Mouse (Mus musculus) neural tube, embryonic 15.5 days (tissue): ENCODE data around the gene Gm45799. TPM values are rescaled to one million over a fixed set of nuclear protein-coding genes. Genes with fewer than 3 reads are reported as not detected.

Experiments
- ATAC-seq: fragments of 200-750 bp; cut with Nextera tagmentation; 2 replicates; pipeline ENCODE4 v1.8.0; 2017; ENCODE audit warnings: mild to moderate bottlenecking, moderate TSS enrichment, moderate library complexity; ENCODE audit not compliant: low FRiP score
- H3K27ac ChIP-seq: fragments of 300-500 bp; sonication (generic); replicated peaks from 2 replicates; pipeline ENCODE4 v1.5.1; 2015; ENCODE audit warnings: mild to moderate bottlenecking, inconsistent platforms
- H3K27me3 ChIP-seq: fragments of 300-500 bp; sonication (generic); replicated peaks from 2 replicates; pipeline ENCODE4 v1.6.1; 2015; ENCODE audit warnings: inconsistent platforms
- H3K36me3 ChIP-seq: fragments of 300-500 bp; sonication (generic); 2 replicates; pipeline ENCODE4 v1.6.1; 2015; ENCODE audit warnings: inconsistent platforms
- H3K4me1 ChIP-seq: fragments of 300-500 bp; sonication (generic); 2 replicates; pipeline ENCODE4 v1.6.1; 2015; ENCODE audit warnings: inconsistent platforms
- H3K4me2 ChIP-seq: fragments of 300-500 bp; sonication (generic); 2 replicates; pipeline ENCODE4 v1.6.1; 2015; ENCODE audit warnings: inconsistent platforms, mild to moderate bottlenecking, moderate library complexity
- H3K4me3 ChIP-seq: fragments of 300-500 bp; sonication (generic); replicated peaks from 2 replicates; pipeline ENCODE4 v1.5.1; 2015; ENCODE audit warnings: mild to moderate bottlenecking, inconsistent platforms
- H3K9ac ChIP-seq: fragments of 300-500 bp; sonication (generic); replicated peaks from 2 replicates; pipeline ENCODE4 v1.6.1; 2015; ENCODE audit warnings: mild to moderate bottlenecking, inconsistent platforms
- H3K9me3 ChIP-seq: fragments of 300-500 bp; sonication (generic); replicated peaks from 2 replicates; pipeline ENCODE4 v1.6.1; 2016; ENCODE audit warnings: inconsistent platforms
- WGBS: fragments of 180-500 bp; shearing (Covaris S2); methylation state at CpG from one replicate; pipeline ENCODE4 v1.1.7; 2015; ENCODE audit warnings: mixed read lengths; 5-methylcytosine and 5-hydroxymethylcytosine counted together
- polyA plus RNA-seq: library from polyadenylated mRNA; unstranded; fragments of >200 nt; fragmentation: Nextera tagmentation; extraction: Ambion mirVana; gene quantifications from 2 replicates; pipeline ENCODE4 v1.2.1, GENCODE M21; 2015

Gene Gm45799
- polyA plus RNA-seq, 1 experiment from 2014 or later, result 16.6 TPM

DNA sequence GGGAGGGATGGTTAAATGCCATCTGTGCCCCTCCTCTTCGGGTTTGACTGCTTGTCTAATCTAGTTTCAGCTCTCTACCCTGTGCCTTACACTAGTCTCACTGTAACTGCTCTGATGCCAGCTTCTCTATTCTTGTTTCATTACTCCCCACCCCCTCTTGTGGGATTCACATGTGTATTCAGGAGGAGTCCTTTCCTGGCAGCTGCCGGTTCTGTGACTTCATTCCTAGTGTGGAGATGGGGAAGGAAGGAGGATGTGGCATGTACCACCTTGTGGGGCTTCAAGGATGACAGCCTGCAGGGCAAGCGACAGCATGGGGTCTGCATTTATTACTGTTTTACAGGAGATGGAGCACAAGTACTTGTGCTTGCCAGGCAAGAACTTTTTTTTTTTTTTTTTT, 1.6 kb downstream of the Gm45799 start:
- 48% methylated on average over 3 of the region's 3 CpGs for whole genome bisulfite sequencing
- Histone ChIP-seq H3K9me3 (no peaks in the 10 kb centered on the region), H3K4me2 (peak overlapping the region; percentile 98), H3K9ac (no peak overlapping the region), H3K36me3 (peaks cover 27% of the 10 kb centered on the region), H3K4me1 (peaks cover 37% of the 10 kb centered on the region), H3K4me3 (0 out of 2 replicates have a peak overlapping the region, but pooled peaks have one; percentile 56), H3K27ac (no peak overlapping the region), H3K27me3 (no peaks in the 10 kb centered on the region)
- ATAC-seq, result no peak

DNA sequence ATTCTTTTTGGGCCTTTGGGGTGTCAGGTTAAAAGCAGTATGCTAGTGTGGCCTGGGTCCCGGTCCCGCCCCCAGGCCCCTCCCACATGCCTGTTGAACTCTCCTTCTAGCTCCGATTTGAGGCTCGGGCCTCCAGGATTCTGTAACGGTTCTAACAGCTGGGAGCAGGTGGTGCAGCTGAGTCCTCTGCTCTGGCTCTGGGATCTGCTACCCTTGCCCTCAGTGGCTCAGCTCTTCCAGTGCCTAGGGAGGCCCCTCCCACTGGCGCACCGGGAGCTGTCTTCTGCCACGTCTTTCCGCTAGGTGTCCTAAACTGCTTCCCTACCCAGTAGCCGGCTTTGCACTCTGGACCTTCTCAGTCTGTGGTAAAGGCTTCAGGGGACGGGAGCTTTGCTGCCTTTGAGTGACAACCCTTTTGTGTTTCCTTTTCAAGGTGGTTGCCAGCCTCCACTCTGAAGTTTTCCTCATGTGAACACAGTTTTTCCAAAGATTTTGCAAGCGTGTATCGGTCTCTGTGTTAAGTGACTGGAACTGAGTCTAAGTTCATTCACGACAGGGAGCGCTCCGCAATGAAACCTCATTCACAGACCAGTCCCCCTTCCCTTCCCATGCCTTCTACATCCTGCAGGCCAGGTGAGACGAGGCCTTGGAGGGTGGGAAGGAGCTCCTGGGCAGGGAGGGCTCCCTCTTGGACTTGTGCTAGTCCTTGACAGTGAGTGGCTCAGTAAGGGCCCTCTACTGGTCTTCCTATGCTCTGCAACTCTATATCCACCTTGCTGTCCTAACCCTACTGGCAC, 10.5 kb downstream of the Gm45799 start, which contains the start of gene Dnhd1:
Gene Dnhd1, plus strand, starts transcription at position 189 of the 797 bp plus-strand sequence.
- Histone ChIP-seq H3K27ac (peak within 1 kb of the TSS; percentile 28; the same call in 1 of the 2 replicates), H3K9me3 (no peaks in the 10 kb centered on the region), H3K4me3 (peak within 1 kb of the TSS; percentile 40), H3K4me1 (peaks cover 11% of the 10 kb centered on the region), H3K27me3 (no peaks in the 10 kb centered on the region), H3K4me2 (peak within 1 kb of the TSS; percentile 82), H3K9ac (peak within 1 kb of the TSS; percentile 46), H3K36me3 (no peaks in the 10 kb centered on the region)
- 2% methylated on average over 17 of the region's 17 CpGs for WGBS
- peak; percentile 93 for ATAC-seq

DNA sequence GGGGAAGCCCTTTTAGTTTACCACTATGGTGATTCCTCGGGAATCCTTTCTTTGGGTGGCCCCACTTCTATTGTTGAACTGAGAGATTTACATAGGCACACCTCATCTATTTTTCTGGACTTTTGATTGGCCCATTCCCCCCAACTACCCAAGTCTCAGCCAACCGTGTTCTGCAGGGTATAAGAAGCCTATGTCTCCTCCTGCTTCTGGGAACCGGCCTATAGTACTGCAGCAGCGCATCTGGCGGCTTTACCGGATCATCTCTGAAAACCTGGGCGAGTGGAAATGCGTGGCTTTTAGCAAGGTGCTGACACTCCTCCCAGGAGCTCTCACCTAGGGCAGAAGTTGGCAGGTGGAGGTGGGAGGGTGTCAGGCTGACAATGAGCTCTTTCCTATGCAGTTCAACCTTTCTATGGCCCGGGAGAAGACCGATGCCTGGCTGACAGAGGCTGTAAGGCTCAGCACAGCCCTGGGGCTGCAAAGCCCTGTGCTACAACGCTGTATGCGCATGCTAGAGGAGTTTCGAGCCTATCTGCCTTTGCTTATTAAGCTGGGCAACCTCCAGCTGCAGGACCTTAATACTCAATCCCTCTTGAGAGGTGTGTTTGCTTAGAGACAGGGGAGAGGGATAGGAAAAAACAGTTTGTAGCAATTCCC, 45.3 kb downstream of the Gm45799 start:
- ATAC-seq, result no peak
- no peak overlapping the region for H3K27ac ChIP-seq
- H3K27me3 ChIP-seq, result no peaks in the 10 kb centered on the region
- H3K4me3 ChIP-seq, result no peak overlapping the region
- no peaks in the 10 kb centered on the region for H3K4me1 ChIP-seq
- no peaks in the 10 kb centered on the region for H3K9me3 ChIP-seq
- no peak overlapping the region for H3K9ac ChIP-seq
- 14% methylated on average over 13 of the region's 13 CpGs for WGBS
- H3K36me3 ChIP-seq, result no peaks in the 10 kb centered on the region
- H3K4me2 ChIP-seq, result 0 out of 2 replicates have a peak overlapping the region, but pooled peaks have one; percentile 13

DNA sequence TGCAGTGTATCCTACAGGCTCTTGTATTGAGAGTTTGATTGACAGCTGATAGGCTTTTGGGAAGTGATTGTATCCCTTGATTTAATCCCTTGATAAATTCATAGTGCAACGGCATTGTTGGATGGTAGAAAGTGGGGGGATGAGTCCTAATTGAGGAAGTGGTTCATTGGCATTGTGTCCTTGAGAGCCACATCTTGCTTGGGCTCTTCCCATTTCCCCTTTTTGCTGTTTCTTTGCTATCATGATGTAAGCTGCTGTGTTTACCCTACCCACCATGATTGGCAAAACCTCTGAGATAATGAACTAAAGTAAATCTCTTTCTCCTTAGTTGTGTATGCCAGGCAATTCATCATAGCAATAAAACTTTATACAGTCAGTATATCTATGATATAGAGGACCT, 50.5 kb downstream of the Gm45799 start:
- Histone ChIP-seq H3K4me2 (no peak overlapping the region), H3K9me3 (no peaks in the 10 kb centered on the region), H3K4me1 (no peaks in the 10 kb centered on the region), H3K27ac (no peak overlapping the region), H3K9ac (no peak overlapping the region), H3K4me3 (no peak overlapping the region), H3K36me3 (no peaks in the 10 kb centered on the region), H3K27me3 (no peaks in the 10 kb centered on the region)
- ATAC-seq, result no peak
- WGBS, result 90% methylated on average over 1 of the region's 1 CpGs

DNA sequence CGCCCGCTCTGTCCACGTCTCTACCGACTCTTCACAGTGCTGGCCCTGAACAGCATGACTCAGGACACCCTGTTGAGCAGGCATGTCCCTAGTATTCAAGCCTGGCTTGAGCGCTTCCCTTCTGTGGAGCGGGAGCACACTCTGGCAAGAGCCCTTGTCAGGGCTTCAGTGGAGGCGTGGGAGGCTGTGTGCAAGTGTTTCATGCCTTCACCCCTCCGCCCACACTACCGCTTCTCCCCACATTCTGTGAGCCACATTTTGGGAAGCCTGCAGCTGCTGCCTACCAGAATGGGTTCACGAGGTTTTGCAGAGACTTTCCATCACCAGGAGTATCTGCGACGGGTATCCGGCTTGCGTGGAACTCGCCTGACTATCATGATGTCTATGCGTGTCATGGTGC, 62.8 kb downstream of the Gm45799 start:
- Histone ChIP-seq H3K4me1 (no peaks in the 10 kb centered on the region), H3K9me3 (no peaks in the 10 kb centered on the region), H3K4me3 (no peak overlapping the region), H3K9ac (no peak overlapping the region), H3K36me3 (no peaks in the 10 kb centered on the region), H3K27ac (no peak overlapping the region), H3K4me2 (no peak overlapping the region), H3K27me3 (no peaks in the 10 kb centered on the region)
- WGBS, result 91% methylated on average over 16 of the region's 16 CpGs
- no peak for ATAC-seq

DNA sequence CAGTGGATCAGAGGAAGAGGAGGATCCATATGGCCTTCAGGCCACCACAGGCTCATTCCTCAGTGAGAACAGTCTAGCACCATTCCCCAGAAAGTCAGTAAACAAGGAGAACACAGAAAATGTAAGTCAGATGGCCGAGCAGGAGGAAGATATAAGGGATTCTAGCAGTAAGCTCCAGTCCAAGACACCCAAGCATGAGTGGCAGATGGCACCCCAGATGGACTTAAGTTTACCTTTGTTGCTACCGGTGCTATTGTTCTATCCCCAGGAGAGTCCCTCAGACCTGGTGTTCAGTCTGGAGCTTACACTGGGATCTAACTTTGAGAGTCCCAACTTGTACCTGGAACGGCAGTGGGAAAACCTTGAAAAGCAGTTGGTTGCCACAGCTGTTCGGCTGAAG, 63.5 kb downstream of the Gm45799 start:
- H3K4me3 ChIP-seq, result no peak overlapping the region
- no peak overlapping the region for H3K9ac ChIP-seq
- no peak for ATAC-seq
- no peaks in the 10 kb centered on the region for H3K9me3 ChIP-seq
- H3K36me3 ChIP-seq, result no peaks in the 10 kb centered on the region
- no peak overlapping the region for H3K4me2 ChIP-seq
- no peaks in the 10 kb centered on the region for H3K27me3 ChIP-seq
- H3K4me1 ChIP-seq, result no peaks in the 10 kb centered on the region
- WGBS, result 91% methylated on average over 4 of the region's 4 CpGs
- H3K27ac ChIP-seq, result no peak overlapping the region

DNA sequence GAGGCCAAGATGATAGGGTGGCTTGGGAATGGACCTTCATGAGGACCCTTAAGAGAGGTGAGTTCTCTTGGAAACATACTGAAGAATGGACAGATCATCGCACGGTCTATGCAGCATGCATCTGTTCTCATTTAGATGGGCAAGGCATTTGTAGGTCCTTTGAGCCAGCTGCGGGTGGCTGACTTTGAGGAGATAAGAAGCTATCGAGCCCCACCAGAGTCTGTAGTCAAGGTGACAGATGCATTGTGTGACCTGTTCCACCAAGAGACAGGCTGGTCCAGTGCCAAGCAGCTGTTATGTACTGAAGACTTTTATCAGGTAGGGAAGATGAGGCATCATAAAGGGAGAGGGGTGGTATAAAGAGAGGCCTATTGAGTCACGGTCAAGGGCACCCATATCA, 68.4 kb downstream of the Gm45799 start:
- WGBS, result 95% methylated on average over 5 of the region's 5 CpGs

DNA sequence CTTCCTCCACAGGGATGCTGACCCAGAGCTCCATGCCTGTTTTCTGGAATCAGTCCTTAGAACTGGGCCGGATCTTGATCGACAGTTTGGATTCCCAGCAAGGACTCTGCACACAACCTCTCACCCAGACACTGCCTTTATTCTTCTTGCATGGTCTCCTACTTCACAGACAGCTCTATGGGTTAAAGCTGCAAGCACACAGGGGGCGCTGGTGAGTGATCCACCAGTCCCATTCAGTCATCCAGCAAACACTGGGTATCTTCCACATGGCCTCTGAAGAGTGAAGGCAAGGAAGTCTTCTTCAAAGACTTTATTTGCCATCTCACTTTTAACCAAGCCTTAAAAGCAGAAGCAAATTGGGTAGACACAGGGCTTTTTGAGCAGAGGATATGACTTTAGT, 75.0 kb downstream of the Gm45799 start:
- no peak overlapping the region for H3K9ac ChIP-seq
- ATAC-seq, result no peak
- H3K36me3 ChIP-seq, result peaks cover 7% of the 10 kb centered on the region
- H3K4me2 ChIP-seq, result no peak overlapping the region
- no peak overlapping the region for H3K27ac ChIP-seq
- H3K4me3 ChIP-seq, result no peak overlapping the region
- H3K27me3 ChIP-seq, result no peaks in the 10 kb centered on the region
- WGBS, result 64% methylated on average over 3 of the region's 3 CpGs
- H3K9me3 ChIP-seq, result no peaks in the 10 kb centered on the region
- H3K4me1 ChIP-seq, result no peaks in the 10 kb centered on the region

More for the DNA sequence above, 68.4 kb downstream of the Gm45799 start:
- H3K9ac ChIP-seq, result no peak overlapping the region
- H3K4me3 ChIP-seq, result no peak overlapping the region
- ATAC-seq, result no peak
- no peaks in the 10 kb centered on the region for H3K36me3 ChIP-seq
- no peak overlapping the region for H3K4me2 ChIP-seq
- no peaks in the 10 kb centered on the region for H3K4me1 ChIP-seq
- H3K9me3 ChIP-seq, result no peaks in the 10 kb centered on the region
- no peak overlapping the region for H3K27ac ChIP-seq
- H3K27me3 ChIP-seq, result no peaks in the 10 kb centered on the region

DNA sequence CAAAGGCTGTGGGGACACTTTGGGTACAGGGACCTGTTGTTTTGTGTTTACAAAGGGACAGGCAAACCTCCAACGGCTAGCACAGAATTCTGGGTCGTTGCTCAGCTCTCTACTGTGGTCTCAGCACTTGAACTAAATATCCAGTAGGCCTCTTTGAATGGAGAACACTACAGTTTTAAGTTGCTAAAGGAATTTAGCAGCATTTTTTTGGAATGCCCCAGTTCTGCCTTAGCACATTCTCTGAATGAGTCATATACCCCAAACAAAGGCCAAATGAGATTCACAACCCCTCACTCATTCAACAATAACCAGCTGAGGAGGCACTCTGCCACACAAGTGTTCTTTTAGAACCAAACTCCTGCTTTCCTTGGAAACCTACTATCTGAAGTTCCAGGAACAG, 81.6 kb downstream of the Gm45799 start:
- Histone ChIP-seq H3K27me3 (no peaks in the 10 kb centered on the region), H3K4me2 (no peak overlapping the region), H3K27ac (no peak overlapping the region), H3K36me3 (peaks cover 7% of the 10 kb centered on the region), H3K9ac (no peak overlapping the region), H3K4me3 (no peak overlapping the region), H3K9me3 (no peaks in the 10 kb centered on the region), H3K4me1 (peaks cover 3% of the 10 kb centered on the region; the same call in 1 of the 2 replicates)
- WGBS, result 85% methylated on average over 2 of the region's 2 CpGs
- no peak for ATAC-seq

DNA sequence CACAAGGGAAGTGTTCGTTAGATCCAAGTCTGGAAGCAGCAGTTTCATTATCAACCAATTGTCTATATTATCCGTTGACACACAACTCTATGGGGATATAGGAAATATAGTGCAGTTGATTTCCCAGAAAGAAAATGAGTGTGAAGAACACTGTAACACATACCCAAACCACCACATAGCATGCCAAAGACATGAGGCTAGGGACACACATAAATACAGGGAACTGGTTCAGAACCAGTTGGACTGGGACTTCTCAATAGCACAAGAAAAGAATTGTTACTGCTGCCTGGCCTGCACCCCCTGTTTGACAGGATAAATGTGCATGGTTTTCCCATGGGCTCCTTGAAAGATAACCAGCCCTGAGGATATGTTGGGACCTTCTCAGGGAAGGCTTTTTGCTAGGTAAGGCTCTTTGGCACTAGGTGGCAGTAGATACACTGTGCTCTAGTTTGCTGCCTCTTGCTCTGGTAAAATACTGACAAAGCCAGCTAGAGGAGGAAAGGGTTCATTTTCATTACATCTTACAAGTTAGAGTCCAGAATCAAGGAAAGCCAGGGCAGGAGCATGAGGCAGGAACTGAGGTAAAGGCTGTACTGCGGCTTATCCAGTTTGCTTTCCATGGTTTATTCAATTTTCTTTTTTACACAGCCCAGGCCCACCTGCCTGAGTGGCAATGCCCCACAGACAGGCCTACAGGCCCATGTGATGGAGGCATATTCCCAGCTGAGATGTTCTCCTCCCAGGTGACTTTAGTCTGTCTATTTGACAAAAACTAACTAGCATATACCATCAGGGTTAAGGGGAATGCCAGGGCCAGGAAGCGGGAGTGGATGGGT, 86.0 kb downstream of the Gm45799 start:
- 84% methylated on average over 4 of the region's 4 CpGs for WGBS
- Histone ChIP-seq H3K9ac (0 out of 2 replicates have a peak overlapping the region, but pooled peaks have one; percentile 3), H3K36me3 (peaks cover 22% of the 10 kb centered on the region), H3K4me1 (peaks cover 3% of the 10 kb centered on the region; the same call in 1 of the 2 replicates), H3K4me2 (no peak overlapping the region), H3K9me3 (no peaks in the 10 kb centered on the region), H3K27me3 (no peaks in the 10 kb centered on the region), H3K4me3 (no peak overlapping the region), H3K27ac (peak overlapping the region; percentile 42; the same call in 1 of the 2 replicates)
- ATAC-seq, result peak; percentile 87

DNA sequence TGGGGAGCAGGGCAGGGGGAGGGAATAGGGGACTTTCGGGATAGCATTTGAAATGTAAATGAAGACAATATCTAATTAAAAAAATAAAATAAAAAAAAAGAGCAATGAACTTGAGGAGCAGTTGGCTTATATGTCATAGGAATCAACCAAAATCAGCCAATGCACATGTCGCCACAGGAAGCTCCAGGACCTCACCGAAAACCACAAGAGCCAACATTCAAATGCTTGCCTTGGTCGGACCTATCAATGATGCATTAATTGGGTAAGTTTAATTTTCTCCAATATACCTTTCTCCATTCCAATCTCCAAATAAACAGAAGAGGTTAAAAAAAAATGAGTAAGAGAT, 86.6 kb downstream of the Gm45799 start:
- Histone ChIP-seq H3K27me3 (no peaks in the 10 kb centered on the region), H3K27ac (no peak overlapping the region), H3K4me2 (no peak overlapping the region), H3K9ac (no peak overlapping the region), H3K4me1 (peaks cover 3% of the 10 kb centered on the region; the same call in 1 of the 2 replicates), H3K9me3 (no peaks in the 10 kb centered on the region), H3K36me3 (peaks cover 28% of the 10 kb centered on the region), H3K4me3 (no peak overlapping the region)
- WGBS, result 93% methylated on average over 4 of the region's 4 CpGs
- no peak for ATAC-seq
